Mouse (Mus musculus) forelimb bud, embryonic 11.5 days (tissue): ENCODE measurements around the gene Fam131c.
A peak's percentile ranks its signal among the peaks of the same experiment; 100 is the strongest.

ENCODE experiments used
- DNase-seq: peaks from one replicate; pipeline ENCODE4 v3.0.0-alpha.2; 2012; ENCODE audit warnings: low read depth, low spot score

Gene Fam131c

DNA sequence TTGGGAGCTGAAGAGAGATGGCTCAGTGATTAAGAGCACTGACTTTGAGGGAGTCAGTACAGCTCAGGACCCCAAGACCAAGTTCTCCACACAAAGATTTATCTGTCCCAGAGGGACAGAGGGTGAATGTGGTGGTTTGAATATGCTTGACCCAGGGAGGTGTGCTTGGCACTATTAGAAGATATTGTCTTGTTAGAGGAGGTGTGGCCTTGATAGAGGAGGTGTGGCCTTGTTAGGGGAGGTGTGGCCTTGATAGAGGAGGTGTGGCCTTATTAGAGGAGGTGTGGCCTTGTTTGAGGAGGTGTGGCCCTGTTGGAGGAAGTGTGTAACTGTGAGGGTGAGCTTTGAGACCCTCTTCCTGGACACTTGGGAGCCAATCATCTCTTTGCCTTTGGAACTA lies 10.2 kb upstream of the Fam131c start:
- no peak for DNase-seq

DNA sequence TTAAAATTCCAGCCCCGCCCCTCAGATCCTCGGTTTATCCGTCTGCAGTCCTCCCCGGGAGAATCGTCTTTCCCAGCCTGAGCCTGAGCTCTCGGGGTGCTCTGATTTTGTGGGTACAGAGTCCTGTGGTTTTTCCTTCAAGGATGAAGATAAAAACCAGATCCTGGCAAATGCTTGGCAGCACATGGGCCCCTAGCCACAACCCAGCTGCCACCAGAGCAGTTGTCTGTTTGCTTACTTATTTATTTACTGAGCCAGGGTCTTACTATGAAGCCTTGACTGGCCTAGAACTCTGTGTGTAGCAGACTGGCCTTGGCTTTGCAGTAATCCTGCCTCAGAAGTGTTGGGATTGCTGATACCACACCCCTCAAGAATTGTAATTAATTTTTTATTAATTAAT lies 8.8 kb upstream of the Fam131c start:
- no peak for DNase-seq

DNA sequence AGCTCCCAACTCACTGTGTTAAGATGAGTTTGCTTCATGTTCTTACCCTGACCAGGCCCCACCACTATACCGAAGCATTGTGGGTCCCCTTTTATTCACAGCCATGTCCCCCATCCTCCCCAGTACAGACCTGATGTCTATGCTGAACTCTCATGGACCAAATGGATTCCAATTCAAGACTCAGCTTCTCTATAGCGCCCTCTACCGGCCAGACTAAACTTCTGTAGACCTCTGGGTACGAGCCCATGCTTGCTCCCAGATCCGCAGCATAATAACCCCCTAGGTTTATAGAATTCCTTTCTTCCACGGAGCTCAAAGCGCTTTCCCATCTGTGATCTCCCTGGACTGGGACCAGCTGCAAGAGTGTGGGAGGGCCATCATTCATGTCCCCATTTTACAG lies 7.2 kb upstream of the Fam131c start:
- peak; percentile 69 for DNase-seq

DNA sequence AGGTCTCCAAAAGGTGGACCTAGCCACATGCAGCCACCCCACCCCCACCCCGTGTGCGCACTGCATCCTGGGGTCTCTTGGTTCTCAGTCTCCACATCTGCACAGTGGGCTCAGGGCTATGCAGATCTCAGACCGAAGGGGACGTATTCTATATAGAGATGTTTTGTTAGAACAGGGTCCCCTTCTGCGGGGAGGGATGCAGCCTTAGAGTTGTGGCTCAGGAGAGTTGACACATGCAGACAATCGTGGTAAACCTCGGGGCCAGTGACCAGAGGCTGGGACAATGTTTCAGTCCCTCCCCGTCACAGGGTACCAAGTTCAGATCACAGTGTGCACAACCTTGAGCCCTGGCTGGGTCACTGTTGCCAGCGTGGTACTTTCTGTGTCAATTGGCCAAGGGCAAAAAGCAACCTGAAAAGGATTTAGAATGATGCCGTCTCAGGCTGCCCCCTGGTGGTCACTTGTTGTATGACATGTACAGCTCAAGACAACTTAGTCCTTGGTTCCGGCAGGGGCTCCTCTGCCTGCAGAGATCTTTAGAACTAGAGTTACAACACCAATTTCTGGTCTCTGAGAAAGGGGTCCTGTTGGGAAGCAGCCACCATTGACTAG lies 5.0 kb upstream of the Fam131c start:
- DNase-seq = peak; percentile 80

GRCm38 (mm10) chr4:141365126-141365525 lies 2.9 kb upstream of the Fam131c start:
- no peak for DNase-seq

DNA sequence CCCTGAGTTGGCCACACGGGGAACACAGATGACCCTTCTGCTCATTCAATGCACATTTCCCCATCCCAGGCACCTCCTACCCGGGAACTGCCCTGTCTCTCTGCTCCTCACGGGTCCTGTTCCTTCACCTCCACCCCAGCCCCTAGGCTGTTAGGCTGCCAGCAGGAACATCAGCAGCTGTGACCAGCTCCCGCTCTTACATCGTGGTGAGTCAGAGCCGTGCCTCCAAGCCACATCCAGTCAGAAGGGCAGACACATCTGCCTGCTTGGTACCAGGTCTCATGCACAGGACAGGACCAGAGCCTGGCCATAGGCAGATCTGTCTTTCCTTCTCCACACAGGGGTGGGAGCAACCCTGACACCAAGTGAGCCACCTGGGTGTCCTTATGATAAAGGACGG lies 2.1 kb upstream of the Fam131c start:
- no peak for DNase-seq

GRCm38 (mm10) chr4:141372426-141372825 lies 4.4 kb downstream of the Fam131c start:
- DNase-seq = no peak

DNA sequence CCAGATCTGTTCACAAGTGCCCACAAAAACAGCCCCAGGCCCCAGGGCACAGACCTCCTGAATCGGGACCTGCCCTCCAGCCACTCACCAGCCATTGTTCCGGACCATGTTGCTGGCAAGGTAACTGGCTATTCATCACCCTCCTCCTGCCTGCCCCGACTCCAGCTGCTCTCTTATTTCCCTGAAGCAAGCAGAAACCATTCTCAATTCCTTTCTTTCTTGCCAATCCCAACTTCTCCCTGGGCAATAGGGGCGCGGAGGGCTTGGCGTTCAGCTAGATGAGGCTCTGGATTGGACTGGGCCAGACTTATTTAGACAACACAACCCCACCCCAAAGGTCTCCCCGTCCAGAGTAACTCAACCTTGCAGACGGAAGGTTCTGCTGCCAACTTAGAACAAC lies 11.7 kb downstream of the Fam131c start:
- DNase-seq = no peak

GRCm38 (mm10) chr4:141382406-141382805 lies 14.4 kb downstream of the Fam131c start:
- DNase-seq = no peak

DNA sequence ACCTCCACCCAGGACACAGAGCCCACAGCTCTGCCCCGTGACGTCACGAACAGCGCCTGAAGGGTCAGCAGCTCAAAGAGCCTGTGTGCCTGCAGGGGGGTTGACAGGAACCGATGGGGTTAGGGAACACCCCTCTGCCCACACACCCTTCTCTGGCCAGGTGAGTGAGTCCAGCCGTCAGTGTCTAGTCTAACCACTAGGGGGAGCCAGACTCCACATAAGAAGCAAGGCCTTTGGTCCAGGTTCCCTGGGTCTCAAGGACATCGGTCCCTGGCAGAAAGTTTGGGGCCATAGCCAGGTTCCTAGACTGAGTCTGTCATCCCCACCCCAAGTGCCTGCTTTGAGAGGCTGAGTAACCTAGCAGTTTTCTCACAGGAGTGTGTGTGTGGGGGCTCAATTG lies 17.3 kb downstream of the Fam131c start:
- DNase-seq = peak; percentile 80

DNA sequence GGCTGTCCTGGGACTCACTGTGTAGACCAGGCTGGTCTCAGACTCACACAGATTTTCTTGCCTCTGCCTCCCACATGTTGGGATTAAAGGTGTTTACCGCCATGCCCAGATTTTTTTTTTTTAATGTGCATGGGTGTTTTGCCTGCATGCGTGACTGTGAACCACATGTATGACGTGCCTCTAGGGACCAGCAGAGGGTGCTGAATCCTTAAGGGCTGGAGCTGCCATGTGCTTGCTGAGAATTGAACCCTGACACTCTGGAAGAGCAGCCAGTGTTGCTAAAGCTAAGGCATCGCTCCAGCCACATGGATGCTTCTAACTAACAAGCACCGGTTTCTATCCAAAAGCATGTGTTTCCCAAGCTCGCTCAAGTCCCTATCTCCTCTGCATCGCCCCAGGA lies 18.1 kb downstream of the Fam131c start:
- DNase-seq = no peak

DNA sequence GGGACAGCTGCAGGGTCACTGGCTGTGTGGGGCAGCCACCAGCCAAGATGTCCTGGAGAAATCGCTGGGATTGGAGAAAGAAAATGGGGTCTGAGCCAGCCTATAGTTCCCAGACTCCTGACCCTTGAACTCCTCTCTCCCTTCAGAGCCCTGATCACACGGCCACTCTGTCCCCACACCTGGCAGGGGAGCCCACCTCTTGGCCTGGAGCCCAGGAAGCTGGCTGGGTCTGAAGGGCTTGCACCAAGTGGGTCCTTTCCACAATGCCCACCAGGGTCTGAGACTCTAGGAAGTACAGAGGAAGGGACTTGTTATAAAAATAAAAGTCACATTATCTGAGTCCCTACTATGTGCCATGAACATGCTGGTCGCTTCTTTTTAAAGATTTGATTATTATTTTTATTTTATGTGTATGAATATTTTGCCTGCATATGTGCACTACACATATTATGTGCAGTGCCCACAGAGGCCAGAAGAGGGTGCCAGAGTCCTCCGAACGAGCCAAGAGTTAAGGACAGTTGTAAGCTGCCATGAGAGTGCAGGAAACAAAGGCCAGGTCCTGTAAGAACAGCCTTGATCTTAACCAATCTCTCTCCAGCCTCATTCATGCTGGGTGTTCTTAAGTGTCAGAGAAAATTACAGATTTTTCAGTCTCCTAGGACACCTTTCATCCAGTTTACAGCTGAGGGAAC lies 19.2 kb downstream of the Fam131c start:
- DNase-seq = peak; percentile 78

- no peak for DNase-seq
Measured at GRCm38 (mm10) chr4:141387933-141388332, 19.9 kb downstream of the Fam131c start.

GRCm38 (mm10) chr4:141389366-141390150 lies 21.5 kb downstream of the Fam131c start:
- DNase-seq = no peak

GRCm38 (mm10) chr4:141391293-141391692 lies 23.3 kb downstream of the Fam131c start:
- DNase-seq = no peak

DNA sequence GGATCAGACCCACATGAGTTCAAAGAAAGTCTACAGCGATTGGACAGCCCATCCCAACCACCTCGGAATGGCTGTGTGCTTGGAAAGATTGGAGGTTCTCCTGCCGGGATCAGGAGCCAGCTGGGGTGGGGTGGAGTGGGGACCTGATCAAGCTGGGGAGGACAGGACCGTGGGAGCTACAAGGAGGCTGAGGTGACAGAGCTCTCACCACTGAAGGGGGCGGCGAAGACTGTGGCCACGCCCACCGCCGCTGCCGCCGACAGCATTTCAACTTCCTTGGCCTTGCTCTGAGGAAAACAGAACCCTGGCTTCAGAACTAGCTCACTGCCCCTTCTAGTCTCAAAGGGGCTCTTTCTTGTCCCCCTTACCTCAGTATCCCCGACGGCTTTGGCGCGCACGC lies 26.7 kb downstream of the Fam131c start:
- no peak for DNase-seq

- no peak for DNase-seq
Measured at GRCm38 (mm10) chr4:141397861-141398260, 29.8 kb downstream of the Fam131c start.

- DNase-seq = peak; percentile 28
Measured at GRCm38 (mm10) chr4:141398545-141398944, 30.5 kb downstream of the Fam131c start, which contains the start of gene Clcnka. TSS of gene Clcnka (minus strand) at chr4:141398724.

- no peak for DNase-seq
Measured at GRCm38 (mm10) chr4:141400171-141400570, 32.2 kb downstream of the Fam131c start.

DNA sequence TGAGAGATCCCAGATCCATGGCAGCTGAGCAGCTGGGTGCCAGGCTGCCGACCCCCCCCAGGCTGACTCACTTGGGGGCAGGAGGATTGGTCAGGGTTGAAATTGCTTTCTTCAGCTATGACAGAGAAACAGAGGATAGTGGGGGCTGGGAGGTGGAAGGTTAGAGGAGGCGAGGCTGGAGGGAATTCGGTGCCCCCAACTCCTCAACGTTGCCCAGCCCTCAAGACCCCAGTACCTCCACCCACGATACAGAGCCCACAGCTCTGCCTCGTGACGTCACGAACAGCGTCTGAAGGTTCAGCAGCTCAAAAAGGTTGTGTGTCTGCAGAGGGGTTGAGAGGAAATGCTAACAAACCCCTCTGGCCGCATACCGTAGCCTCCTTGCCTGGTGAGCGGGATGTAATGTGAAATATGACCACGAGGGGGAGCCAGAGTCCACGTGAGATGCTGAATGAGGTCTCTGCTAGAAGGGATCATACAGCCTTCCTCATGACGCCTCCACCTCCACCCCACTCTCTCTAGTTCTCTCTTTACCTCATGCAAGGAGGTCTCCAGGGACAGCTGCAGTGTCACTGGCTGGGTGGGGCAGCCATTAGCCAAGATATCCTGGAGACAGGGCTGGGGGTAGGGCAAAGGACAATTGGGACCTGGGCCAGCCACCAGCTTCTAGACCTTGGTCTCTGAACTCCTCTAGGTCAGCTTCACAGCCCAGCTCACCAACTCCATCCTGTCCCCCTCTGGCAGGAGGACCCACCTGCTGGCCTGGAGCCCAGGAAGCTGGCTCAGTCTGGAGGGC lies 36.7 kb downstream of the Fam131c start:
- peak; percentile 81 for DNase-seq

GRCm38 (mm10) chr4:141405314-141405622 lies 37.2 kb downstream of the Fam131c start:
- no peak for DNase-seq
